Mouse (Mus musculus) yolk sac, embryonic 10.5 days (tissue): ENCODE measurements around the gene Gm5901.

ENCODE experiments used
- DNase-seq: peaks from one replicate; pipeline ENCODE4 v3.0.0-alpha.2; 2017; ENCODE audit warnings: low spot score

Gene Gm5901

DNA sequence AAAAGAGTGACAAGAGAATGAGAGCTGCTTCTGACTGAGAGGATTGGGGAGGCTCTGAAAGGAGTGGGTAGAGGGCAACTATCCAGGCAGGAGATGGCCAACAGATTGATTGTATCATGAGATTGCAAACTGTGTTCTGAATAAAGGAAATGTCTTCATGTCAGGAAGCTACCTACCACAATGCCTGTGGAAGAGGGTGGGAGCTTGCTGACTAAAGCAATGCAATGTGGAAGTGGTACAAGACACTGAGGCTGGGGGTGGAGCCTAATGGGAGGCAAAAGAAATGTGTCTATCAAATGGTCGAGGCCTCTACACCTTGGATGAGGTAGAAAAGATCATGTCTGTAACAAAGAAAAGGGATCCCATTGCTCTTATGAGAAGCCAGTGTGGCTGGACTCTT is 31.5 kb downstream of the Gm5901 start:
- no peak for DNase-seq

DNA sequence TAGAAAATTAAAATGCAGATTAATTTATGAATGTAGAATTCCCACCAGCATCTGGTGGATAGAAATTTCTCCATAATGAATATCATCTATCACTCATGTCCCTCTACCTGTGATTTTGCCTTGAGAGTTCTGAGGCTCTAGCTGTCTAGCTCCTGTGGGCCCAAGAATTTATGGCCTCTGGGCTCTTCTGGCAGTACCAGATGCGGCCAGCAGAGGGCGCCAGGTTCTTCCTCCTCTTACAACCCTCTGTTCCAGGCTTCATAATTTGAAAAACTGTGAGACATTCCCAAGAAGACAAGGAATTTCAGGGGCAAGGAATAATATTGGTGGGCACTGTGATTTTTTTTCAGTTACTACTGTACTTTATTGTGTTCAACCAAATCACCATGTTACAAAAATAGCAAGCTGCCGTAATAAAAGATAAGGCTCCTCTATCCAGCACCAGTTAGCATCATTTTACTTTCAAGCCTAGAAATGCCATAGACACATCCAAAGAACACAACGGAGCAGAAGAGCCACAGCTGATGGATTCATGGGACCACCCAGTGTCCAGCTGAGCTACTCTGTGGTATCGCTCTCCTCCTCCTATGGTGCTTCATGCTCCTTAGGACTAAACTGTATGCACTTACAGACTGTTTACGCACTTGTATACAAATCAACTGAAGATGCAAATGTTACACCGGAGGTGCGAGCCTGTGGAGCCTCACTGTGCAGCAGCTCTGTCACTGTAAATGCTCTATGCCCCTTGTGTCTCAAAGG is 37.2 kb downstream of the Gm5901 start:
- DNase-seq: peak; percentile 23

DNA sequence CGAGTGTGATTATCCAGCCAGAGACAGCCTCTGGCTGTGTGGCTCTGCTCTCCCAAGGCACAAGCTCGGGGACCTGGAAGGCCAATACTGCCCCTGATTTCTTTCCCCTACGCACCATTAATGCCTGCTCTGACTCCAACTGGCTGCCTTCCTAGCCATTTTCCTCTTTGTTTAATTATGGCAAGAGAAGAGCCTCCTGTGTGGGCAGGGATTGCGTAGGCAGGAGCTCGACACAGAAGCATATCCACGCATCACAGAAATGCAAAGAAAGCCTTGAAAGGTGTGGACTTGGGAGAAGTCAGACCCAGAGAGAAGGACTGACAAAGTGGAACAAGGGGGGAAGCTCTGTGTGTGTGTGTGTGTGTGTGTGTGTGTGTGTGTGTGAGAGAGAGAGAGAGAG is 39.5 kb downstream of the Gm5901 start:
- no peak for DNase-seq

DNA sequence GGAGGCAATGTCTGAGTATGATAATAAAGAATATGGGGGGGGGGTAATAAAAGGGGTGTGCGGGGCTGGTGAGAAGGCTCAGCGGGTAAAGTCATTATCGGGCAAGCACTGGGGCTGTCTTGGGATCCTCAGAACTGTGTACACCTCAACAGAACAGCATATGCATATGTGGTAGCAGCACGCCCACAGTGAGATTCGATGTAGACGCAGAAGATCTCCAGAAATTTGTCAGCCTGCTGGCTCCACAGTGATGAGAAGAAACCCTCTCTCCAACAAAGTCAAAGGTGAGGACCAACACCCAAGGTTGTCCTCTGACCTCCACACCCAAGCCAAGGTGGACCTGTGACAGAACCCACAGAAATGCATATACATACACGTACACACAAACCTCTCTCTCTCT is 41.7 kb downstream of the Gm5901 start:
- DNase-seq: no peak

DNA sequence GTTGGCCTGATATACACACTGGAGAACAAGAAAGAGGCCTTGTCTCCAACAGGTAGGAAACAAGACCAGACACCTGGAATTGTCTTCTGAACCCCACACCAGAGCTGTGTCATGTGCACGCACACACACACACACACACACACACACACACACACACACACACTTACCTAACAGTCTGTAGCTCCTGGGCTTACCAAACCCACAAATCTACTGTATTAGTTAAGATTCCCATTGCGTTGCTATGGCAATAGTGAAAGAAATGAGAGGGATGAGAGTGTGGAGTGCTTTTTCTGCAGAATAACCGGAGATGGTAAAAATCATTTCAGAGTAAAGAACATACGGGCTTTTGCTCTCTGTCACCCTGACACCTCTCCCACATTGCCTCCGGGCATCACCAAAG is 43.3 kb downstream of the Gm5901 start:
- DNase-seq: no peak

DNA sequence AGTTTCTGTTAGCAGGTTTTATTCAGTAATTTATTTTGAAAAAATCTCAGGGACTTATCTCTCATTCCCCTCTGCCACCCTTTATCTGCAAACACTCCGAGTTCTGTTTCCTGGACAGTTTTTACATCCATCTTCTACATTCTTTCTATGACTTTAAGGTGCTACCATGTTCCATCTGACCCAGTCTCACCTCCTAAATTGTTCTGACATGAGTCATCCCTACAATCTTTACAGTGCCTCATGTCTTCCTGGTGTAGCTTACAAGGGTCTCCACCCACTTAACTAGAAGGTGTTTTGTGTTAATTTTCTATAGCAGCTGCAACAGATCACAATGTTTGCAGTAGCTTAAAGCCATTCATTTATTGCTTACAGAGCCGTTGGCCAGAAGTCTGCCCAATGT is 46.1 kb downstream of the Gm5901 start:
- no peak for DNase-seq

DNA sequence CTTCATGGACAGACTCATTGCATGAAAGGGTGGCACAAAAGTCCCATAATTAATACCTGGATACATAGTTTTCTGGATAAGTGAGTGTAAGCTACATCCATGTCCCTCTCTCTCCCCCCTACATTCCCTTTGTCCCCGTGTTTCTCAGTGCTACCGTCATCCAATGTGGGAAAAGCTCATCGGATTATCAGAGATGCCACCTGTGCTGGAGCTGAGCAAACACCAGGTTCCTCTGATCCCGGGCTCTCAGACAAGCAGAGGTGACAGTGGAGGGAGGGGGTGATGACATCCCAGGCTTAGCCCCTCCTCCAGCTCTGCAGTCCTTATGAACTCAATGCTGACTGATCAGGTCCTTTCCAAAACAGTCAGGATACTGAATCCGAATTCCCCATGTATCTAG is 49.5 kb downstream of the Gm5901 start:
- DNase-seq: no peak

DNA sequence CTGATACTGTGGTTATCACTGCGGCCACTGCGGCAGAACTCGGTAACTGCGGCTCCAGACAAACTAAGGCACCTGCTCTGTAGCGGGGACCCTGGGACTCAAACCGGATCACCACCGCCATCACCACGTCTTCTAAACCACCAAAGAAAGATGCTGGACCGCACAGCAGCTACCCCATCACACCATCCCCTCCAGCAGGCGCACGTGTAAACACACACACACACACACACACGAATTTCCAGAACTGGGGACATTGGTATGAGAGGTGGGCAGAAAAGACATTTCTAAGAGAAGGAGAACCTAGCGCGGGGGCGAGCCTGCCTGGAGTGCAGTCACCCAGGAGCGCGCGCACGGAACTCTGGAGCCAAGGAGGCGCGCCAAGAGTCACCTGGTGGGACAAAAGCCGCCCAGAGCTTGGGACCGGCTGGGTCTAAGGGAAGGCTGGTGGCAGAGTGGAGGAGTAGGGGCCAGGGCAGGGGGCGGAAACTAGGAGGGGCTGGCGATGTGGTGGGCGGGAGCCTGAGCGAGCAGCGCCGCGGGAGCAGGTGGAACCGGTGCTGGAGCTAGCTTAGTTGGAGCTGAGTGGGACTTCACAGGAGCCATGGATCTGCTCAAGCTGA is 50.7 kb downstream of the Gm5901 start, which contains the start of gene Cckbr:
Cckbr (plus strand) TSS at position 308 of the 620 bp plus-strand sequence.
- peak; percentile 8 for DNase-seq

DNA sequence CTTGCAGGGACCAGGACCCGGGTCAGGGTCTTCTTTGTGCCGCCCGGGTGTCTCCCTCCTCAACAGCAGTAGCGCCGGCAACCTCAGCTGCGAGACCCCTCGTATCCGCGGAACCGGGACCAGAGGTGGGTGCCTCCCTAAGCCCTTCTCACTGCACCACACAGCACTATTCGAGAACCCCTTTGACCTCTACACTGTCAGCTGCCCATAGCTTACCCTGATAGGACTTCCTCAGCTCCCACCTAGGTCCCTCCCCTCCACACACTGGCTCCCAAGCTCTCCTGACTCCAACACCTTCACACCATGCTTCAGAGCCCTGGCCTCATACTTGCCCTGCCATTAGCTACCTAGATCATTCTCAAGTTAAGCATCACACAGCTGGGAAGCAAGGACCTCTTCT is 51.2 kb downstream of the Gm5901 start:
- DNase-seq: no peak
